Mouse (Mus musculus) myocyte (in vitro differentiated cells): ENCODE data around the gene Ogdh.

Experiments used
- E2F4 ChIP-seq: IDR thresholded peaks from one replicate; pipeline ENCODE4 v1.6.1; 2011; ENCODE audit warnings: mild to moderate bottlenecking, control low read depth, moderate library complexity; ENCODE audit not compliant: insufficient read depth
- MAX ChIP-seq: IDR thresholded peaks from one replicate; pipeline ENCODE4 v1.6.1; 2011; ENCODE audit warnings: low read depth, mild to moderate bottlenecking, control low read depth
- MYOD1 ChIP-seq, 3 experiments: IDR thresholded peaks; one replicate each; pipeline ENCODE4 v1.6.1; 2011; ENCODE audit warnings: control low read depth in 2 of 3, low read depth in 2 of 3, mild to moderate bottlenecking in 2 of 3, moderate library complexity in 1 of 3; ENCODE audit not compliant: insufficient read length in 2 of 3, control insufficient read depth in 1 of 3
- MYOG ChIP-seq, 3 experiments: IDR thresholded peaks; one replicate each; pipeline ENCODE4 v1.6.1; 2011; ENCODE audit warnings: control low read depth in 2 of 3, low read depth in 2 of 3, mild to moderate bottlenecking in 2 of 3; ENCODE audit not compliant: insufficient read length in 2 of 3, control insufficient read depth in 1 of 3, insufficient read depth in 1 of 3
- POLR2A ChIP-seq: IDR thresholded peaks from one replicate; pipeline ENCODE4 v1.6.1; 2011; ENCODE audit warnings: low read depth, mild to moderate bottlenecking, control low read depth, moderate library complexity; ENCODE audit not compliant: insufficient read length
- POLR2AphosphoS2 ChIP-seq: IDR thresholded peaks from one replicate; pipeline ENCODE4 v1.6.1; 2011; ENCODE audit warnings: low read depth, control low read depth; ENCODE audit not compliant: insufficient read length
- SRF ChIP-seq: IDR thresholded peaks from one replicate; pipeline ENCODE4 v1.6.1; 2011; ENCODE audit warnings: low read depth; ENCODE audit not compliant: control insufficient read depth, insufficient read length
- TCF12 ChIP-seq: IDR thresholded peaks from one replicate; pipeline ENCODE4 v1.6.1; 2011; ENCODE audit warnings: mild to moderate bottlenecking, control low read depth; ENCODE audit not compliant: poor library complexity, insufficient read depth, severe bottlenecking
- USF1 ChIP-seq: IDR thresholded peaks from one replicate; pipeline ENCODE4 v1.6.1; 2011; ENCODE audit warnings: low read depth, mild to moderate bottlenecking, control low read depth, moderate library complexity

DNA sequence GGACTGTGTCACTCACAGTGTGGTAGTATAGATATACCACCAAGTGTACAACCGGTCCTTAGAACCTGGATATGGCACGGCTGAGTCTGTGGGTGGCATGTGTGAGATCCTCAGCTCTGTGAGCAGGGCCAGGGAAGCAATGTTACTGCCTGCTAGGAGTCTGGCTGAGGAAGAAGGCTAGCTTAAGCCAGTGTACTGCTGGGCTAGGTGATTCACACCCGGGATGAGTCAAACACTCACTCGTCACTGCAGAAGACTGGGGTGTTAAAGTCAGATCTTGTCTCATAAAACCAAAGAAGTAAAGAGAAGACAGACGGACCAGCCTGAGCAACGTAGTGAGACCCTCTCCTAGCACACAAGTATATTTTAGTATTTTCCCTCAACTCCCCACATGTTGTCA lies 89.5 kb downstream of the Ogdh start:
- TF ChIP-seq SRF, result no peak
- no peak for TF ChIP-seq MYOG (IDR thresholded peaks at IDR 0.05; ENCODE audit: control insufficient read depth in 1 of 3, insufficient read depth in 1 of 3, insufficient read length in 2 of 3, low read depth in 2 of 3)
- TF ChIP-seq POLR2A, result no peak
- no peak for TF ChIP-seq MAX
- no peak for TF ChIP-seq MYOD1 (IDR thresholded peaks at IDR 0.05; ENCODE audit: control insufficient read depth in 1 of 3, insufficient read length in 2 of 3, low read depth in 2 of 3)
- no peak for TF ChIP-seq POLR2AphosphoS2
- no peak for TF ChIP-seq TCF12
- TF ChIP-seq USF1, result no peak
- no peak for TF ChIP-seq E2F4
